Mouse (Mus musculus) limb, embryonic 14.5 days (tissue): ENCODE results near the gene Fmnl3. TPM values are rescaled to one million over a fixed set of nuclear protein-coding genes. Genes with fewer than 3 reads are reported as not detected.

ENCODE experiments used
- ATAC-seq: fragments of 200-750 bp; cut with Nextera tagmentation; 2 replicates; pipeline ENCODE4 v1.8.0; 2017; ENCODE audit warnings: low read depth, moderate number of reproducible peaks, moderate TSS enrichment; ENCODE audit not compliant: low FRiP score
- DNase-seq: peaks from one replicate; pipeline ENCODE4 v3.0.0-alpha.2; 2015; ENCODE audit warnings: low spot score
- H3K27ac ChIP-seq: fragments of 300-500 bp; sonication (generic); replicated peaks from 2 replicates; pipeline ENCODE4 v1.5.1; 2014; ENCODE audit warnings: low read depth, mild to moderate bottlenecking, low read length, moderate library complexity, mixed read lengths
- H3K27me3 ChIP-seq: fragments of 300-500 bp; sonication (generic); 2 replicates; pipeline ENCODE4 v1.6.1; 2014; ENCODE audit warnings: low read length, mixed read lengths; ENCODE audit not compliant: control insufficient read depth, insufficient read depth
- H3K36me3 ChIP-seq: fragments of 300-500 bp; sonication (generic); 2 replicates; pipeline ENCODE4 v1.6.1; 2014; ENCODE audit warnings: mild to moderate bottlenecking, low read length, moderate library complexity, mixed read lengths; ENCODE audit not compliant: control insufficient read depth, insufficient read depth
- H3K4me1 ChIP-seq: fragments of 300-500 bp; sonication (generic); 2 replicates; pipeline ENCODE4 v1.6.1; 2014; ENCODE audit warnings: antibody characterized with exemption, low read length, mixed read lengths; ENCODE audit not compliant: control insufficient read depth, insufficient read depth
- H3K4me2 ChIP-seq: fragments of 300-500 bp; sonication (generic); replicated peaks from 2 replicates; pipeline ENCODE4 v1.6.1; 2014; ENCODE audit warnings: low read depth, mild to moderate bottlenecking, low read length, moderate library complexity; ENCODE audit not compliant: severe bottlenecking
- H3K4me3 ChIP-seq: fragments of 300-500 bp; sonication (generic); replicated peaks from 2 replicates; pipeline ENCODE4 v1.5.1; 2014; ENCODE audit warnings: low read length
- H3K9ac ChIP-seq: fragments of 300-500 bp; sonication (generic); 2 replicates; pipeline ENCODE4 v1.6.1; 2014; ENCODE audit warnings: mild to moderate bottlenecking, low read depth, low read length, moderate library complexity; ENCODE audit not compliant: severe bottlenecking
- H3K9me3 ChIP-seq: fragments of 300-500 bp; sonication (generic); 2 replicates; pipeline ENCODE4 v1.6.1; 2016; ENCODE audit warnings: low read length; ENCODE audit not compliant: control insufficient read depth
- POLR2A ChIP-seq: fragments of 200-500 bp; IDR thresholded peaks from 2 replicates; pipeline ENCODE4 v1.8.0; 2012; ENCODE audit warnings: inconsistent platforms, mild to moderate bottlenecking, moderate library complexity, borderline replicate concordance; ENCODE audit not compliant: insufficient read depth, insufficient read length; ENCODE audit errors: extremely low read depth
- WGBS: fragments of 180-500 bp; shearing (Covaris S2); extraction: QIAGEN DNeasy Blood & Tissue Kit; methylation state at CpG from one replicate; pipeline ENCODE4 v1.1.7; 2014; 5-methylcytosine and 5-hydroxymethylcytosine counted together
- polyA plus RNA-seq, 2 experiments: library from polyadenylated mRNA; depleted of rRNA in 1 of 2; stranded (reverse) in 1 of 2; unstranded in 1 of 2; fragments of >200 nt; fragmentation: Nextera tagmentation in 1 of 2; extraction: Ambion mirVana in 1 of 2; gene quantifications; 2 replicates each; pipeline versions ENCODE4 v1.2.1 to v1.2.3; 2012 to 2014

Fmnl3 gene
- polyA plus RNA-seq, 2 experiments: 19.8 to 55.0 TPM

DNA sequence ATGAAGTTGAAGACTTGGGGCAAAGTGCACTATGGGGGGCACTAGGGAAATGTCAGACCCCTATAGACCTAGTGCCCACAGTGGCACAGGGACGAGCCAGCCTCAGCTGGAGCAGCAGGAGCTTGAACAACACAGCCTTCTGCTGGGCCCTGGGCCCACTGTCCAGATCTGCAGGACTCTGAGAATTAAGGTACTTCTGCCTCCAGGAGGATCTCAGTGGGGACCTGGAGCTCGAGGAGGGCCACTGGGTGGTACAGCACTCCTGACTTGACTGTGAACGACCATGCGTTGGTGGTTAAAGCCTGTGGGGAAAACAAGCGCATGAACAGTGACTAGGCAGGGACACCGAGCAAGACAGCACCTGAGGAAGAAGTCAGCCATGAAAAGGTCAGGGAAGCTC lies 52.2 kb downstream of the Fmnl3 start:
- DNase-seq (no peak), ATAC-seq (no peak)
- no peak overlapping the region for H3K4me2 ChIP-seq
- no peaks in the 10 kb centered on the region for H3K27me3 ChIP-seq
- no peaks in the 10 kb centered on the region for H3K9me3 ChIP-seq
- peak overlapping the region; percentile 38; the same call in 1 of the 2 replicates for H3K27ac ChIP-seq
- 90% methylated on average over 6 of the region's 6 CpGs for WGBS
- TF ChIP-seq POLR2A: no peak
- H3K4me1 ChIP-seq: no peaks in the 10 kb centered on the region
- H3K9ac ChIP-seq: no peak overlapping the region
- no peak overlapping the region for H3K4me3 ChIP-seq
- peaks cover 97% of the 10 kb centered on the region for H3K36me3 ChIP-seq

DNA sequence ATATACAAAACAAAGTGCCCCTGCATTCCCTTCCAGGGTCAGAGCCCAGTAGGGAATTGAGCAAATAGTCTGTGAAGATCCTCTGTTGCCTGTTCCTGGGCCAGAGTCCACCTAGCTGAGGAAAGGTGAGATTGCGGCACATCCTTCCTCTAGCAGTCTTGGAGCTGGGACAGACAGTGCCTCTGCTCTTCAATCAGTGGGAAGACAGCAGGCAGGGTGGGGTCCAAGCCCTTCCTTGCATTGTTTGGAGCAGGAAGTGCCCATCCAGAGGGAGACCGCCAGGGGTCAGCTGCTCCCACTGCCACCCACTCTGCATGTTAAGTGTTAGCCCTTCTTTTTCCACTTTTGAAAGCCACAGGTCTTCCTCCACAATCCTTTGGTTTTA lies 53.0 kb downstream of the Fmnl3 start:
- no peak overlapping the region for H3K4me3 ChIP-seq
- no peak overlapping the region for H3K4me2 ChIP-seq
- DNase-seq (no peak), ATAC-seq (no peak)
- no peak for TF ChIP-seq POLR2A
- H3K9ac ChIP-seq: no peak overlapping the region
- WGBS: 80% methylated on average over 2 of the region's 2 CpGs
- no peaks in the 10 kb centered on the region for H3K9me3 ChIP-seq
- H3K27ac ChIP-seq: peak overlapping the region; percentile 7; the same call in 1 of the 2 replicates
- H3K27me3 ChIP-seq: no peaks in the 10 kb centered on the region
- H3K36me3 ChIP-seq: peaks cover 96% of the 10 kb centered on the region
- H3K4me1 ChIP-seq: no peaks in the 10 kb centered on the region

DNA sequence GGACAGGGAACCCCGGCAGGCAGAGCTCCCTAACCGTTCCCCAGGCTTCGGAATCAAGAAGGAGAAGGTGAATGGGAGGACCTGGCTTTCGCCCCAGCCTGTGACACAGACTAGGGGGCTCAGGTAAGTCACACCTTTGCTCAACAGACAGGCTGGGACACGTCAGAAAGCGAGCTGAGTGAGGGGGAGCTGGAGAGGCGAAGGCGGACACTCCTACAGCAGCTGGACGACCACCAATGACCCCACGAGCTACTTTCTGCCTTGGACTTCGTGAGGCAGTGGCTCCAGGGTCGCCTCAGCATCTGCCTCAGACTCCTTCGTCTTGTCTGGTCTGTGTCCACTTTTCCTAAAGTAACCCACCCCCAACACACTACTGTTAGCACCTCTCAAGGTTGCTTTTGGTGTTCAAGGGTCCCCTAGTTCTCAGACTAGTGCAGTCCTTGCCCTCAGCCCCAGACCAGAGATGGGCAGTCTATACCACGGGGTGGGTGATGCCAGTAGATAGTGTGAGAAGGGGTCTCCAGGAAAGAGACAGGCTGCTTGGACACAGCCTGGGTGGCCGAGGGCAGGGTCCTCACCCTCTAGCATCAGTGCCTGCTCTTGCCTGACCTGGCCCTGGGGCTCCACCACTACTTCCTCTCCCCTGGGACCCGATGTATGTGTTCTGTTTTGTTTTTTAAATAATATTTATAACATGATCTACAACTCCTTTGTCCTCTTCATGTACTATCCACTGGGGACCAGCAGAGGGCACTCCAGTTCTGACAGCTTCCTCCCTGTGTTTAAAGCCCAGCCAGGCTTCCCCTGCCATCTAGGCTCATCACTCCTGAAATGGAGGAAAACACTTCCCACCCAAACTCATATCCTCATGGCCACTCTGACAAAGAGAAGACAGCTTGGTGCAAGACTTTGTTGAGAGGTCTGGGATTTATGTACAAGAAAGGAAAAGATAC lies 53.7 kb downstream of the Fmnl3 start:
- DNase-seq: peak; percentile 87
- Histone ChIP-seq H3K4me1 (no peaks in the 10 kb centered on the region), H3K27me3 (no peaks in the 10 kb centered on the region), H3K9me3 (no peaks in the 10 kb centered on the region), H3K27ac (peak overlapping the region; percentile 7; the same call in 1 of the 2 replicates), H3K4me2 (no peak overlapping the region), H3K9ac (no peak overlapping the region), H3K36me3 (peaks cover 96% of the 10 kb centered on the region), H3K4me3 (no peak overlapping the region)
- 76% methylated on average over 16 of the region's 16 CpGs for WGBS
- TF ChIP-seq POLR2A: no peak
- ATAC-seq: peak; percentile 28; the same call in 1 of the 2 replicates

DNA sequence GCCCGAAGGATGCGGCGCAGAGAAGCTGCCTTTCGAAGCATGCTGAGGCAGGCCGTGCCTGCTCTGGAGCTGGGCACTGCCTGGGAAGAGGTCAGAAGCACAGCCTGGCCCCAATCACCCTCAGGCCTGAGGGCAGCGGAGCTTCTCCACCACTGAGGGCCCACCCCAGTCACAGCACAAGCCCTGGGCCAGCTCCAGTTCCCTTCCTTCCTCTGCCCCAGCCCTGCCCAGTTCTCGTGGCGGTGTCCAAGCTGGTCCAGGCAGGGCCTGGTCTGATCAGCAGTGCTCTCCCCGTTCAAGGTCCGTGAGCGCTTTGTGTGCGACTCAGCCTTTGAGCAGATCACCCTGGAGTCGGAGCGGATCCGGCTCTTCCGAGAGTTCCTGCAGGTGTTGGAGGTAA lies 55.4 kb downstream of the Fmnl3 start:
- TF ChIP-seq POLR2A: no peak
- Histone ChIP-seq H3K27ac (no peak overlapping the region), H3K4me1 (no peaks in the 10 kb centered on the region), H3K4me3 (no peak overlapping the region), H3K9me3 (no peaks in the 10 kb centered on the region), H3K9ac (no peak overlapping the region), H3K27me3 (no peaks in the 10 kb centered on the region), H3K4me2 (no peak overlapping the region), H3K36me3 (peaks cover 94% of the 10 kb centered on the region)
- 89% methylated on average over 16 of the region's 16 CpGs for WGBS
- DNase-seq (no peak), ATAC-seq (no peak)

- H3K36me3 ChIP-seq: peaks cover 94% of the 10 kb centered on the region
- H3K4me3 ChIP-seq: no peak overlapping the region
- H3K4me1 ChIP-seq: no peaks in the 10 kb centered on the region
- H3K9ac ChIP-seq: no peak overlapping the region
- TF ChIP-seq POLR2A: no peak
- ATAC-seq (no peak), DNase-seq (no peak)
- no peak overlapping the region for H3K27ac ChIP-seq
- no peaks in the 10 kb centered on the region for H3K9me3 ChIP-seq
- no peaks in the 10 kb centered on the region for H3K27me3 ChIP-seq
- no peak overlapping the region for H3K4me2 ChIP-seq
- 90% methylated on average over 5 of the region's 5 CpGs for WGBS
These were observed 59.7 kb downstream of the Fmnl3 start for GRCm38 (mm10) chr15:99310617-99311016.
